Mouse (Mus musculus) bone marrow macrophage, adult 2 months (primary cell): ENCODE data around the gene Ice2. TPM values are rescaled to one million over a fixed set of nuclear protein-coding genes. Genes with fewer than 3 reads are reported as not detected.

ENCODE experiments used
- H3K27ac ChIP-seq: 2 replicates; pipeline ENCODE4 v1.5.1; 2012; ENCODE audit warnings: low read depth, low read length; ENCODE audit not compliant: insufficient read depth
- H3K4me1 ChIP-seq: 2 replicates; pipeline ENCODE4 v1.6.1; 2012; ENCODE audit warnings: low read length; ENCODE audit not compliant: control insufficient read depth, insufficient read depth
- H3K4me3 ChIP-seq: 2 replicates; pipeline ENCODE4 v1.5.1; 2012; ENCODE audit warnings: mild to moderate bottlenecking, low read length, moderate library complexity; ENCODE audit not compliant: insufficient read depth
- CTCF ChIP-seq: IDR thresholded peaks from 2 replicates; pipeline ENCODE4 v1.5.1; 2012; ENCODE audit warnings: low read depth, mild to moderate bottlenecking, low read length, moderate library complexity
- POLR2A ChIP-seq: IDR thresholded peaks from 2 replicates; pipeline ENCODE4 v1.6.1; 2012; ENCODE audit warnings: mild to moderate bottlenecking, low read depth, low read length, borderline replicate concordance
- polyA plus RNA-seq: library from polyadenylated mRNA; stranded (reverse); fragments of >200 nt; gene quantifications from 2 replicates; pipeline ENCODE4 v1.2.4, GENCODE M21; 2012; ENCODE audit not compliant: missing spikeins, insufficient read depth, insufficient read length

Ice2 gene
- polyA plus RNA-seq, 1 experiment, result 10.1 TPM

DNA sequence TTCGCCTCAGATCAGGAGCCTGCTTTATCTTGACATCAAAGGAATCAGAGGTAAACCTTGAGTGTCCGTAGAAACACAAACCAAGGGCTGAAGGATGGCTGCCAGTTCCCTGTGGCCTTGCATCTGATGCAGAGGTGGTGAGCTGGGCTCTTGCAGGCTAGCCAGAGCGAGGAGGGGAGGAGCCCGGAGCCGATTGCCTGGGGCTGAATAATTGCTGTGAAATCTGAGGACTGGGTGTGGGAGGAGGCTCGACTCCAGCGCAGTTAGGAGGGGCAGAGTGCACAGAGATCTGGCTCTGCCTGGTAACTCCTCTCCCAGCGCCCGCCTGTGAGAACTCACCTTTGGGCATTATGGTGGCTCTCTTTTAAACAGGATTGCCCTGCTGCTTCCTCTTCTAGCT, 71.3 kb downstream of the Ice2 start:
- Histone ChIP-seq H3K27ac (no peak overlapping the region), H3K4me3 (no peak overlapping the region), H3K4me1 (peaks cover 38% of the 10 kb centered on the region)
- no peak for TF ChIP-seq CTCF
- TF ChIP-seq POLR2A, result no peak

GRCm38 (mm10) chr9:69470362-69470761, 72.7 kb downstream of the Ice2 start:
- H3K4me3 ChIP-seq, result no peak overlapping the region
- TF ChIP-seq POLR2A (no peak), CTCF (no peak)
- no peak overlapping the region for H3K27ac ChIP-seq
- peaks cover 28% of the 10 kb centered on the region for H3K4me1 ChIP-seq

DNA sequence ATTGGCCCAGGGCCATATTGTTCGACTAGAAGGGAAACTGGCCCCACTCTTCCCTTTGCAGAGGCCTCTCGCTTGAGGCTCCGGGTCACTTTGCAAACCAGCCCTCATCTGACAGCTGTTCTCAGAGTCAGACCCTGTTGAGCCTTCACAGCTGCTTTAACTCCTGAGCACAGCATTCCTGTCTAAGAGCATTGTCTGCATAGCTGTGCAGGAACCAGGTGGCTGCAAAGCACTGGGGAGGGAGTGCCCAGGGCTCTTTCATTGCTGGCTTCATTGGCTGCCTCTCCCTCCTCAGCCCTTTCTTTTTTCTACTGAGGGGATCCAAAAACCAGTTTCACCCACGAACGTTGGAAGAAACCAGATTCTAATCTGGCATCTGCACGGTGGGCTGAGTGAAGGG, 73.2 kb downstream of the Ice2 start:
- Histone ChIP-seq H3K27ac (no peak overlapping the region), H3K4me1 (peaks cover 22% of the 10 kb centered on the region)
- TF ChIP-seq CTCF, result no peak
- TF ChIP-seq POLR2A, result no peak

GRCm38 (mm10) chr9:69472724-69473123, 75.0 kb downstream of the Ice2 start:
- TF ChIP-seq POLR2A (no peak), CTCF (no peak)
- no peak overlapping the region for H3K4me3 ChIP-seq
- peaks cover 4% of the 10 kb centered on the region for H3K4me1 ChIP-seq
- H3K27ac ChIP-seq, result no peak overlapping the region

More for the DNA sequence above, 73.2 kb downstream of the Ice2 start:
- no peak overlapping the region for H3K4me3 ChIP-seq

GRCm38 (mm10) chr9:69475873-69476272, 78.2 kb downstream of the Ice2 start:
- no peaks in the 10 kb centered on the region for H3K4me1 ChIP-seq
- TF ChIP-seq POLR2A, result no peak
- TF ChIP-seq CTCF, result no peak
- H3K27ac ChIP-seq, result no peak overlapping the region
- H3K4me3 ChIP-seq, result no peak overlapping the region

DNA sequence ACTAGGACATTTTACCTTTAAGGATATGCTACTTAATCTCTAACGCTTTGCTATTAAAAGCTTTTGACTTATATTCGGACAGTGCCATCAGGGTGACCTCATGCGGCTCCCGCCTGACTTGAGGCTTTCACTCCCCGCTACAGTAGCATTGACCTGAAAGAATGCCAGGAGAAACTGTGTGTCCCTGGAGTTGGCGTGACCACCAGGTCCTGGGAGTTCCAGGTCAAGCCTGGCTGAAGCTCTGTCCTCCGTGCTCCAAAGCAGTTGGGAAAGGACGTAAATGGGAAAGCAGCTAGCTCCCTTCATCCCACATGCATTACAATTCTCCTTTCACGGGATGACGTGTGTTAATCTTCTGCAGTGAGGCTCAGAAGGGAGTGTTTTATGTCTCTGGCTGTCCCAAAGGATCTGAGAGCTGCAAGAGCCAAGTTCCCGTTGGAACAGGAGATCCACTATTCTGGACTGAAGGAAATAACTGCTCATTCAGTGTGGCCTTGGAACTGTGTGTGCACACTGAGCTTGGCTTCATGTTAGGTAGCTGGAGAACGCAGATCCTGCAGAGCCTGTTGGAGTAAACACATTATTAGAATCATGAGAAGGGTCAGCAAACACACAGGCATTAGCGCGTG, 79.6 kb downstream of the Ice2 start:
- Histone ChIP-seq H3K27ac (no peak overlapping the region), H3K4me3 (no peak overlapping the region), H3K4me1 (no peaks in the 10 kb centered on the region)
- TF ChIP-seq POLR2A, result no peak
- TF ChIP-seq CTCF, result no peak

DNA sequence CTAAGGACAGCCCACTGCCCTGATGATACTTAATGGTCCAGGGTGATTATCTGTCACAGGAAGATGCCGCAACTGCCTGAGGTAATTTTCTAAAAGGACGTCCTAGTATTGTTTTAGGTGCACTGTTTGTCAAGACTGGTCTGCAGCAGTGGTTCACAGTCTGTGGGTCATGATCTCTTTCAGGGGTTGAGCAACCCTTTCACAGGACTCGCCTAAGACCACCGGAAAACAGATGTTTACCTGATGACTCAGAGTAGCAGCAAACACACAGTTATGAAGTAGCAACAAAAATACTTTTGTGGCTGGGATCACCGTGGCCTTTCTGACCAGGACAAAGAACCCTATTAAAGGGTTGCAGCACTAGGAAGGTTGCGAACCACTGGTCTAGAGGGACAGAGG, 80.1 kb downstream of the Ice2 start:
- TF ChIP-seq POLR2A, result no peak
- Histone ChIP-seq H3K27ac (no peak overlapping the region), H3K4me1 (no peaks in the 10 kb centered on the region), H3K4me3 (no peak overlapping the region)

DNA sequence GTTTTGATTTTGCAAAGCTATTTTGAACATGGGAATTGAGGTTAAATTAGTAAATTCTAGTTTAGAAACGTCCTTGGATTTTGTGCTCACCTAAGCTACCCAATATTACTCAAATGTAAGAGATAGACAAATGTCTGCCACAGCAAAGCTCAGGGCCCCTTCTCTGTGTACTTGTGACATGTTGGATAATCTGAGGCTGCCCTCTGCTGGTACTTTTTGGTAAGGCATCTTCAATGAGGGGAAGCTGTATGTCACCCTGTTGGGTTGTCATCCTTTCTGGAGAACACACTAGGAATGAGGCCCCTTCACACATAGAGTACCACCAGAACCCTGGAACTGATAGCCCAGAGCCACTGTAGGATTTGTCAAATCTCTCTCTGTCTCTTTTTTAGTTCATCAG, 82.6 kb downstream of the Ice2 start:
- Histone ChIP-seq H3K4me1 (no peaks in the 10 kb centered on the region), H3K27ac (no peak overlapping the region), H3K4me3 (no peak overlapping the region)
- no peak for TF ChIP-seq CTCF
- TF ChIP-seq POLR2A, result no peak

Other genes starting within 250 kb of the Ice2 start
- 470 and 511 TPM in 2 replicates for gene Anxa2, start 55.7 kb downstream of the Ice2 start, polyA plus RNA-seq